Mouse (Mus musculus) forebrain, embryonic 11.5 days (tissue): ENCODE results near the gene Slc28a2. TPM values are rescaled to one million over a fixed set of nuclear protein-coding genes. Genes with fewer than 3 reads are reported as not detected.
"Not testable (repeated sequence)": the region's sequence is repeated elsewhere in the genome, so short reads cannot be mapped to it uniquely, and the experiment has no call there.

Experiments
- ATAC-seq: fragments of 200-750 bp; cut with Nextera tagmentation; replicated peaks from 2 replicates; pipeline ENCODE4 v1.8.0; 2017; ENCODE audit warnings: moderate TSS enrichment; ENCODE audit not compliant: low FRiP score
- DNase-seq: peaks from one replicate; pipeline ENCODE4 v3.0.0-alpha.2; 2017; ENCODE audit warnings: low spot score
- H3K27ac ChIP-seq: fragments of 300-500 bp; sonication (generic); 2 replicates; pipeline ENCODE4 v1.5.1; 2014; ENCODE audit warnings: low read depth, low read length
- H3K27me3 ChIP-seq: fragments of 300-500 bp; sonication (generic); 2 replicates; pipeline ENCODE4 v1.6.1; 2014; ENCODE audit warnings: mild to moderate bottlenecking, low read length, mixed read lengths; ENCODE audit not compliant: control insufficient read depth, insufficient read depth
- H3K36me3 ChIP-seq: fragments of 300-500 bp; sonication (generic); 2 replicates; pipeline ENCODE4 v1.6.1; 2014; ENCODE audit warnings: mild to moderate bottlenecking, low read length, moderate library complexity, mixed read lengths; ENCODE audit not compliant: control insufficient read depth, insufficient read depth
- H3K4me1 ChIP-seq: fragments of 300-500 bp; sonication (generic); replicated peaks from 2 replicates; pipeline ENCODE4 v1.6.1; 2014; ENCODE audit warnings: low read length, mixed read lengths; ENCODE audit not compliant: control insufficient read depth, insufficient read depth
- H3K4me2 ChIP-seq: fragments of 300-500 bp; sonication (generic); 2 replicates; pipeline ENCODE4 v1.6.1; 2014; ENCODE audit warnings: low read depth, mild to moderate bottlenecking, low read length, moderate library complexity, mixed read lengths; ENCODE audit not compliant: severe bottlenecking
- H3K4me3 ChIP-seq: fragments of 300-500 bp; sonication (generic); 2 replicates; pipeline ENCODE4 v1.5.1; 2014; ENCODE audit warnings: low read depth, low read length
- H3K9ac ChIP-seq: fragments of 300-500 bp; sonication (generic); 2 replicates; pipeline ENCODE4 v1.6.1; 2014; ENCODE audit warnings: low read length
- H3K9me3 ChIP-seq: fragments of 300-500 bp; sonication (generic); 2 replicates; pipeline ENCODE4 v1.6.1; 2016; ENCODE audit warnings: low read length, mixed read lengths; ENCODE audit not compliant: control insufficient read depth
- WGBS: fragments of 180-500 bp; shearing (Covaris S2); extraction: QIAGEN DNeasy Blood & Tissue Kit; methylation state at CpG from one replicate; pipeline ENCODE4 v1.1.7; 2014; 5-methylcytosine and 5-hydroxymethylcytosine counted together
- polyA plus RNA-seq: library from polyadenylated mRNA; unstranded; fragments of >200 nt; fragmentation: Nextera tagmentation; extraction: Ambion mirVana; gene quantifications from 2 replicates; pipeline ENCODE4 v1.2.1, GENCODE M21; 2014

Gene Slc28a2
- polyA plus RNA-seq, 1 experiment from 2014 or later: not detected

DNA sequence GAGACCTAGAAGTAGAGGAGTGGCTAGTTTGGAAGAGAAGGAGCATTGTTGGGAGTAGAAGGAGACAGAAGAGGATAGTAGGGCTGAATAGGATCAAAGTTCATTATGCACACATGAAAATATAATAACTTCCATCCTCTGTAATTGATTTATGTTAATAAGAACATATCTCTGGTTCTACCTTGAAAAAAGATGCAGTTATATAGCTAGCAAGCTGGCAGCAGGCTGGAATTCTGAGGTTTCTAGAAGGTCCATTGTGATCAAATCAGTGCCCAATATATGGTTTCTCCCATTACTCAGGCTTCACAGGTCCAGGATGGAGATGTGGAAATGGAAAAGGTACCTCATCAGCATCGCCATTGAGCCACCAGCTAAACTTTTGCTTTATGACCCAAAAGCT lies 58.4 kb downstream of the Slc28a2 start, which contains the start of gene Gm14085:
Gene Gm14085 (plus strand): TSS at position 301 of the 400 bp plus-strand sequence.
- no peak within 1 kb of the TSS for H3K9ac ChIP-seq
- no peak within 1 kb of the TSS for H3K27ac ChIP-seq
- DNase-seq: no peak
- no peak within 1 kb of the TSS for H3K4me2 ChIP-seq
- WGBS: 94% methylated on average over 1 of the region's 1 CpGs
- no peaks in the 10 kb centered on the region for H3K36me3 ChIP-seq
- ATAC-seq: no peak
- no peaks in the 10 kb centered on the region for H3K4me1 ChIP-seq
- H3K27me3 ChIP-seq: no peaks in the 10 kb centered on the region
- no peaks in the 10 kb centered on the region for H3K9me3 ChIP-seq
- no peak within 1 kb of the TSS for H3K4me3 ChIP-seq

DNA sequence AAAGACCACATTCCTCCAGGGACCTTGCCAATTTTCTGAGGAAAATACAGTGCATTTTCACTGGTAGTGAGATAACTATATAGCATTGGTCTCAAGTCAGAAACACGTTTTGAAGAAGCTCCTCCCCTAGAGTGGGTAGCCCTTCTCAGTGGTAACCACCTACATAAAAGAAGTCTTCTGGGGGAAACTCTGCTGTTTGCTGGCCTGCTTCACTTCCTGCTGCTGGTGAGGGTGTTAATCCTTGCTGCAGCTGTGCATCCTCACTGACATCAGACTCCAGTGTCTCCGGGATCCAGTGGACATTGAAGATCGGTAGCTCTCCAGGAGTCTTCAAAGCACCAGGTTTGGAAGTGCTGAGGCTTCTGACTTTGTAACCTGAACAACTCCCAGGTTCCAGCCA lies 59.4 kb downstream of the Slc28a2 start:
- ATAC-seq, H3K9me3 ChIP-seq, H3K9ac ChIP-seq, H3K27ac ChIP-seq, H3K27me3 ChIP-seq, H3K4me3 ChIP-seq, H3K36me3 ChIP-seq, H3K4me2 ChIP-seq, DNase-seq, H3K4me1 ChIP-seq: not testable (repeated sequence)
- 62% methylated on average over 2 of the region's 3 CpGs for WGBS

DNA sequence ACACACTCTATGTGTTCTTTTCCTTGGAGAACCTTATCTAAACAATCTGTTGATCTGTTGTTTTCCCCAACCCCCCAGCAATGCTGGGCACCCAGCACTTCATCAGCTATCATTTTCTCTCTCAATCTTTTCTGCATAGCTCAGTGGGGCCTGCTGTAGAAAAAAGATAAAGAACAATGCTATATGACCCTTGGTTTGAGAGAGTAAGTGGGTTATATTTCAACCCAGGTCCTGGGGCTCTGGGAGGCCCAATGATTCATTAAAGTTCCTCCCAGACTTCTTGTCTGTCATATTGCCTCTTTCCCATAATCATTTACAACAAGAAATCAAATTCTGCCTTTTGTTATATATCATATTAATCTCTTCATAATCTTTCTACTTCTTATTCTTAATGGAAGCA lies 59.8 kb downstream of the Slc28a2 start:
- H3K9me3 ChIP-seq, ATAC-seq, H3K4me3 ChIP-seq, H3K4me2 ChIP-seq, H3K27me3 ChIP-seq, H3K4me1 ChIP-seq, H3K9ac ChIP-seq, H3K27ac ChIP-seq, H3K36me3 ChIP-seq, DNase-seq: not testable (repeated sequence)

DNA sequence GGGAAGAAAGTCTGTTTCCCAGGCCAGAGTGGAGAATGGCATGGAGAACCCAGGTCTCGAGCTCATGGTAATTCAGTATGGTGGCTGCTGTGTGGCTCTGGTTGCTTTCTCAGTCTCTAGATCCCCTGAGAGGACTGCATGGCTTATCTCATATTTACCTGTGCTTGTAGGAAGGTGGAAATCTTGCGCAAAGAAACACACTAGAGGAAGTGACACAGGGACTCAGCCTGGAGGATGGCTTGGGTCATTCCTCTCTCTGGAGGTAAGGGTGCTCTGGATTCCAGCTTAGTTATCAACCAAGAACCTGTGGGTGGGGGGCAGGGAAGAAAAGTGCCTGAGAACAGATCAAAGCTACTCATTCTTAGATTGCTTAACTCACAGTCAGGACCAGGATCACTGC lies 60.4 kb downstream of the Slc28a2 start:
- H3K4me2 ChIP-seq: no peak overlapping the region
- H3K4me3 ChIP-seq: no peak overlapping the region
- H3K36me3 ChIP-seq: no peaks in the 10 kb centered on the region
- H3K27me3 ChIP-seq: no peaks in the 10 kb centered on the region
- 81% methylated on average over 2 of the region's 2 CpGs for WGBS
- H3K27ac ChIP-seq: no peak overlapping the region
- H3K9me3 ChIP-seq: no peaks in the 10 kb centered on the region
- no peak overlapping the region for H3K9ac ChIP-seq
- no peak for ATAC-seq
- DNase-seq: no peak
- H3K4me1 ChIP-seq: no peaks in the 10 kb centered on the region

Other genes starting within 250 kb of the Slc28a2 start
- not detected in 2 replicates for gene Patl2, start 240.3 kb upstream of the Slc28a2 start, polyA plus RNA-seq
- not detected in 2 replicates for gene Terb2, start 240.2 kb upstream of the Slc28a2 start, polyA plus RNA-seq
- 28.4 and 31.7 TPM in 2 replicates for gene Sord, start 191.7 kb upstream of the Slc28a2 start, polyA plus RNA-seq
- not detected in 2 replicates for gene Duox2, start 128.0 kb upstream of the Slc28a2 start, polyA plus RNA-seq
- not detected in 2 replicates for gene Duoxa2, start 127.6 kb upstream of the Slc28a2 start, polyA plus RNA-seq
- not detected in 2 replicates for gene Duoxa1, start 112.7 kb upstream of the Slc28a2 start, polyA plus RNA-seq
- gene Duox1, start 110.8 kb upstream of the Slc28a2 start, polyA plus RNA-seq: 0.05 TPM in 1 of 2 replicates, not detected in the other
- 5.2 and 6.9 TPM in 2 replicates for gene Shf, start 57.3 kb upstream of the Slc28a2 start, polyA plus RNA-seq
- gene Gm14085, start 58.5 kb downstream of the Slc28a2 start, polyA plus RNA-seq: not detected in 2 replicates
- gene Gatm, start 184.8 kb downstream of the Slc28a2 start, polyA plus RNA-seq: 19.6 and 19.9 TPM in 2 replicates
- gene AA467197, start 210.5 kb downstream of the Slc28a2 start, polyA plus RNA-seq: 0.27 and 0.51 TPM in 2 replicates